Mouse (Mus musculus): Measurements from ENCODE around the gene Gm14393.
"Not testable (repeated sequence)": the region's sequence is repeated elsewhere in the genome, so short reads cannot be mapped to it uniquely, and the experiment has no call there.

Gm14393 gene

DNA sequence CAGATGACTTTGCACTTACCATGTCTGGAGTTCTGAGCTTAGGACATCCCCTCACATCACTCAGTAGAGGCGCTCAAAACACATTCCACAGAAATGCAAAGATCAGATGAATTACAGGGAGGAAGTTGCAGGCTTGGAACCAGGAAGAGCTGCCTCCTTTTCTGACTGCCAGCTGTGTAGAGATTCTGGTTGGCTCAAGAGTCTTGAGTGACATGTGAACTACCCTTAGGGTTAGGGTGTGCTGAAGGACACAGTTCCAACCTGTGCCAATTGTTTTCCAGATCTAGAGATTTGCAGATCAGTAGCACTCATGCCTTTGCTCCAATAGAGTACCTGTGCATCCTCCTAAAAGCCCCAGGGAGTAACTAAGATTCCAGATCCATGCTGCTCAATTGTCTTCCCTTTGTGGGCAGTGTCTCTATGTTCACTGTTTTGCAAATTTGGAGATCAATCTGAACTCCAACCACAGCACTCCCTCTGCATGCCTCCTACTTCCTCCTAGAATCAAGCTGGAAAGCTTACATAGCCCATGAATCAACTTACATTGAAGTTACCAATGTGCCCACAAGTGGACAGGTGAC lies at the start of gene Gm14393:
Gene Gm14393 (minus strand): TSS at position 101 of the 581 bp plus-strand sequence.
- CTCF ChIA-PET, result interaction anchor here in 1 of 4 experiments (0.6 kb wide), 1 partner anchor 73 kb away, joined by 7 read pairs; no protein-coding TSS in a partner anchor
- POLR2A ChIA-PET, result not testable (repeated sequence)

DNA sequence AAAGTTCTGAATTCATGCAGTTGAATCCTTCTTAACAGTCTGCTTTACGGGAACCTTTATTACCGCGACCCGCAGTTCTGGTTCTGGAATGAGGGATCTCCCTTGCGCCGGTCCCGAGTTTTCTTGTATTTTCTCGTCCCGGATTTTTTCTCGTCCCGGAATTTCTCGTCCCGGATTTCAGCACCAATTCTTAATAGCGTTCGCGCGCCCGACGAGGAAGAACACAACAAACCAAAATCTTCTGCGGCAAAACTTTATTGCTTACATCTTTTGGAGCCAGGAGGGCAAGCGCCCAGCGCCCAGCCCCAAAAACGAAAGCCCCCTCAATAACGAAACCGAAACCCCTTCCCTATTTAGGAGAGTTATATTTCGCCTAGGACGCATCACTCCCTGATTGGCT lies 23.3 kb downstream of the Gm14393 start:
- POLR2A ChIA-PET, CTCF ChIA-PET: not testable (repeated sequence)
